Mouse (Mus musculus): ENCODE measurements around the gene Bsn. TPM values are rescaled to one million over a fixed set of nuclear protein-coding genes. Genes with fewer than 3 reads are reported as not detected.
A peak's percentile ranks its signal among the peaks of the same experiment; 100 is the strongest.

The Bsn gene
- polyA plus RNA-seq, 1 experiment from 2014 or later, result 2.5 TPM

DNA sequence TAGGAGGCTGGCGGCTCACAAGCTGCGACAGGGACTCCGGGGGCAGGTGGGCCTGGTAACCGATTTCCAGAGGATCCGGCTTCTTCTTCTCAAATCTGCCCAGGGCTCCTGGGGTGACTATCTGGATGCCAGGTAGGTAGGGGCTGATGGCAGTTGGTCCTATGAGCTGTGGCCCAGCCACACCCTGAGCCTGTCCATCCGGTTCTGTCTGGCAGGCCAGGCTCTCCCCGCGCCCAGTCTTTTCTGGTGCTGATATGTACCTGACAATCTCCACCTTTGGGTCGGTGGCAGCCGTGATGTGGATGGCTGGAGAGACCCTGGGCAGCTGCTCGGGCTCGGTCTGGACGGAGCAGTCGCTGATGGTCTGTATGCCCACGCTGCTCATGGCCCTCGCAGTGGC, 80.0 kb downstream of the Bsn start:
- Histone ChIP-seq H3K9me3 (ENCODE audit: control insufficient read depth, low read length) (no peaks in the 10 kb centered on the region), H3K4me3 (ENCODE audit: low read depth, low read length) (no peak overlapping the region), H3K4me1 (replicated peaks; ENCODE audit: control insufficient read depth, insufficient read depth, low read length) (peaks cover 8% of the 10 kb centered on the region), H3K9ac (ENCODE audit: low read length) (no peak overlapping the region), H3K36me3 (ENCODE audit: control insufficient read depth, insufficient read depth, low read length) (no peaks in the 10 kb centered on the region; the same call in 1 of the 2 replicates), H3K27ac (ENCODE audit: low read depth, low read length) (no peak overlapping the region), H3K27me3 (ENCODE audit: control insufficient read depth, insufficient read depth, low read length) (no peaks in the 10 kb centered on the region), H3K4me2 (ENCODE audit: low read depth, low read length, severe bottlenecking) (no peak overlapping the region)
- no peak for DNase-seq (ENCODE audit: low spot score)
- 90% methylated on average over 16 of the region's 16 CpGs for WGBS
- no peak for ATAC-seq (replicated peaks; ENCODE audit: low FRiP score)

DNA sequence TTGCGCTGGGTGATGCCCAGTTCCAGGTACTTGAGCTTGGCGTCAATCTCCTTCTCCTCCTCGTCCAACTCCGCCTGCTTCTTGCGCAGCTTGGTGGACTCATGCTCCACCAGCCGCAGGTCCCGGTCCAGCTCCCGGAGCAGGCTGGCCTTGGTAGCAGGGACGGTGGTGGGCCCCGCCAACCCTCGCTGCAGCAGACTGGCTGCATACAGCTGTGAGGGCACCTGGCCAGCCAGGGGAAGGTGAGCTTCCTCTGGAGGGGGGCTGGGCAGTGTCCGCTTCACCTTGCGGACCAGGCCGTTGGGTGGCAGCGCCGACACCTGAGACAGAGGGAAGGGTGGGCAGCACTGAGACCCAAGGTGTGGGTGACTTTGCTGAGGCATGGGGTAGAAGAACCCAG, 82.3 kb downstream of the Bsn start:
- ATAC-seq (replicated peaks; ENCODE audit: low FRiP score) (no peak), DNase-seq (ENCODE audit: low spot score) (no peak)
- no peak overlapping the region for H3K9ac ChIP-seq (ENCODE audit: low read length)
- H3K36me3 ChIP-seq (ENCODE audit: control insufficient read depth, insufficient read depth, low read length), result no peaks in the 10 kb centered on the region
- H3K27me3 ChIP-seq (ENCODE audit: control insufficient read depth, insufficient read depth, low read length), result no peaks in the 10 kb centered on the region
- no peak overlapping the region for H3K4me2 ChIP-seq (ENCODE audit: low read depth, low read length, severe bottlenecking)
- H3K27ac ChIP-seq (ENCODE audit: low read depth, low read length), result no peak overlapping the region
- no peaks in the 10 kb centered on the region for H3K9me3 ChIP-seq (ENCODE audit: control insufficient read depth, low read length)
- WGBS, result 95% methylated on average over 16 of the region's 16 CpGs
- peaks cover 16% of the 10 kb centered on the region for H3K4me1 ChIP-seq (replicated peaks; ENCODE audit: control insufficient read depth, insufficient read depth, low read length)
- no peak overlapping the region for H3K4me3 ChIP-seq (ENCODE audit: low read depth, low read length)

DNA sequence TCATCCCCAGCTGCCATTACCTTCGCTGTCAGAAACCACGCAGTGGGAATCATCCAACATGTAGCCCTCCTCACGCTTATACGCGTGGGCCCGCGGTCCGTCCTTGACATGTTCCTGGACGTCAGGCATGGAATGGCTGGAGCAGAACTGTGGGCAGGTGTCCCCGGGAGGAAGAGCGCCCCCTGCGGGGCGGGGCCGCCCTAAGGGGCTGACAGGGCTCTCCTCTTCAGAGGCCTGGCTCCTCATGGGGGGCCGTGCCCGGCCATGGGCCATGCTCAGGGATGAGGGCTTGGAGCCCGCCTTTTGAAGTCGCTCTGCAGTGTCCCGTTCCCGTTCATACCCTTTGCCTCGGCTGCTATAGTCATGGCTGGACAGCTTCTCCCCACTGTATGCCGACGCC, 84.1 kb downstream of the Bsn start:
- no peak overlapping the region for H3K4me3 ChIP-seq (ENCODE audit: low read depth, low read length)
- H3K9ac ChIP-seq (ENCODE audit: low read length), result no peak overlapping the region
- H3K36me3 ChIP-seq (ENCODE audit: control insufficient read depth, insufficient read depth, low read length), result no peaks in the 10 kb centered on the region
- ATAC-seq (replicated peaks; ENCODE audit: low FRiP score) (no peak), DNase-seq (ENCODE audit: low spot score) (no peak)
- no peak overlapping the region for H3K27ac ChIP-seq (ENCODE audit: low read depth, low read length)
- peaks cover 16% of the 10 kb centered on the region for H3K4me1 ChIP-seq (replicated peaks; ENCODE audit: control insufficient read depth, insufficient read depth, low read length)
- no peaks in the 10 kb centered on the region for H3K9me3 ChIP-seq (ENCODE audit: control insufficient read depth, low read length)
- no peak overlapping the region for H3K4me2 ChIP-seq (ENCODE audit: low read depth, low read length, severe bottlenecking)
- H3K27me3 ChIP-seq (ENCODE audit: control insufficient read depth, insufficient read depth, low read length), result no peaks in the 10 kb centered on the region
- WGBS, result 94% methylated on average over 23 of the region's 23 CpGs

DNA sequence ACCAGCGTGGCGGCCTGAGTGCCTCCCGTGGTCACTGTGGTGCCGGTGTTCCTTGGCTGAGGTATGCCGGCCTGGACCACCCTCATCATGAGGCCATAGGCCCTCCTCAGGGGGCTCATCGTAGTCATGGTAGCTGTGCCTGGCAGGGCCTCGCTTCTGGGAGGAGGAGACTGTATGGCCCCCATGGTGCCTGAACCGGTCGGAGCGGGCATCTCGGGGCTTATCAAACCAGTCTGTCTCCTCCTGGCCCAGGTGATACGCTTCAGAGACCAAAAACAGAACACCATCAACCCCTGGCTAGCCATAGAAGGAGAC, 84.7 kb downstream of the Bsn start:
- no peak overlapping the region for H3K4me3 ChIP-seq (ENCODE audit: low read depth, low read length)
- H3K9ac ChIP-seq (ENCODE audit: low read length), result no peak overlapping the region
- no peaks in the 10 kb centered on the region for H3K36me3 ChIP-seq (ENCODE audit: control insufficient read depth, insufficient read depth, low read length)
- H3K27ac ChIP-seq (ENCODE audit: low read depth, low read length), result no peak overlapping the region
- H3K4me1 ChIP-seq (replicated peaks; ENCODE audit: control insufficient read depth, insufficient read depth, low read length), result peaks cover 11% of the 10 kb centered on the region
- WGBS, result 77% methylated on average over 12 of the region's 12 CpGs
- ATAC-seq (replicated peaks; ENCODE audit: low FRiP score), result no peak
- no peaks in the 10 kb centered on the region for H3K27me3 ChIP-seq (ENCODE audit: control insufficient read depth, insufficient read depth, low read length)
- no peaks in the 10 kb centered on the region for H3K9me3 ChIP-seq (ENCODE audit: control insufficient read depth, low read length)
- H3K4me2 ChIP-seq (ENCODE audit: low read depth, low read length, severe bottlenecking), result no peak overlapping the region
- DNase-seq (ENCODE audit: low spot score), result no peak

DNA sequence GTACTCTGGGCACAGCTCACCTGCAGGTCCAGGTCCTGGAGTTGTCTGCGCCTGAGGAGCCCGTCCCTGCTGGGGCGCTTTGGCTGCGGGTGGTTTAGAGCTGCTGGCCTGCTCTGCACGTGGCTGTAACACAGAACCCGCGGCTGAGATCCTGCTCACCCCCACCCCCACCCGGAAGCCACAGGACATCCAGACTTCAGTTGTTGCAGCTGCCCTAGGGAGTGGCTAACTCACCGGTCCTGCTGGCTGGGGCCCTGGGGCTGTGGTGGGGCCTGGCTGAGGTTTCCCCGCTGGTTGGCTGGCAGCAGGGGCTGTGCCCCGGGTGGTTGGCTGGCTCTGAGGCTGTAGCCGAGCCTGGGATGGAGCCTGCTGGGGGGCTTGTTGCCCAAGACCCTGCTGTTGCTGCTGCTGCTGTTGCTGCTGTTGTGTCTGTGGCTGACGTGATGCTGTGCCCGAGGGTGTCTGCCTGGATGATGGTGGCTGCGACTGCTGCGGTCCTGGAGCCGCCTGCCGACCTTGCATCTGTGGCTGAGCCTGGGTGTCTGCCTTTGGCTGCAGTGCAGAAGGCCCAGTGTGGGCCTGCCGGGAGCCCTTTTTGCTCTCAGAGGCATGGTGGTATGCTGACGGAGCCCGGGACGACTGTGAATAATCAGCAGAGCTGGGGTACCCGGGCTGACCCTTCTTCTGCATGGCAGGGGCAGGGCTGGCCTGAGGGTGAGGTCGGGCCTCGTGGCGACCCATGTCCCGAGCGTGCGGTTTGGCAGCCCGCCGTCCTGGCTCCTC, 85.2 kb downstream of the Bsn start:
- no peaks in the 10 kb centered on the region for H3K36me3 ChIP-seq (ENCODE audit: control insufficient read depth, insufficient read depth, low read length)
- H3K4me2 ChIP-seq (ENCODE audit: low read depth, low read length, severe bottlenecking), result peak overlapping the region; percentile 11; the same call in 1 of the 2 replicates
- no peaks in the 10 kb centered on the region for H3K9me3 ChIP-seq (ENCODE audit: control insufficient read depth, low read length)
- peaks cover 11% of the 10 kb centered on the region for H3K4me1 ChIP-seq (replicated peaks; ENCODE audit: control insufficient read depth, insufficient read depth, low read length)
- H3K4me3 ChIP-seq (ENCODE audit: low read depth, low read length), result no peak overlapping the region
- H3K9ac ChIP-seq (ENCODE audit: low read length), result peak overlapping the region; percentile 39
- H3K27me3 ChIP-seq (ENCODE audit: control insufficient read depth, insufficient read depth, low read length), result no peaks in the 10 kb centered on the region
- no peak overlapping the region for H3K27ac ChIP-seq (ENCODE audit: low read depth, low read length)
- 36% methylated on average over 30 of the region's 31 CpGs for WGBS
- DNase-seq (ENCODE audit: low spot score), result no peak
- 0 out of 2 replicates have a peak, but pooled peaks have one; percentile 44 for ATAC-seq (replicated peaks; ENCODE audit: low FRiP score)

DNA sequence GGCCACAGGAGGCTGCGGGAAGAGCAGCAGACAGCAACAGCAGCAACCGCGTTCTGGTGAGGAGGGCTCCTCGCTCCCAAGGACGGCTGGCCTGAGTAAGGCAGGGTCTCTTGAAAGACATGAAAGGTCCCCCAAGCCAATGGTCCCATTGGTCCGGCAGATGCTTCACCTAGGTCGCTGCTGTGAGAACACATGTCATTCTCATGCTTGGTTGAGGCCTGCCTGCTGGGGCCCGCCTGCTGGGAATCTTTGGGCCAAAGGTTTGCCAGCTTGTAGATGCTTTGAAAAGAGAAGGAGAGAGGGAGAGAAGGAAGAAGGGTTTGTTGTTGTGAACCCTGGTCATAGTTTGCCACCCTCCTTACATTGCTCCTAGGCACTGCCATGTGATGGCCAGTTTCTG, 90.6 kb downstream of the Bsn start:
- no peak overlapping the region for H3K27ac ChIP-seq (ENCODE audit: low read depth, low read length)

DNA sequence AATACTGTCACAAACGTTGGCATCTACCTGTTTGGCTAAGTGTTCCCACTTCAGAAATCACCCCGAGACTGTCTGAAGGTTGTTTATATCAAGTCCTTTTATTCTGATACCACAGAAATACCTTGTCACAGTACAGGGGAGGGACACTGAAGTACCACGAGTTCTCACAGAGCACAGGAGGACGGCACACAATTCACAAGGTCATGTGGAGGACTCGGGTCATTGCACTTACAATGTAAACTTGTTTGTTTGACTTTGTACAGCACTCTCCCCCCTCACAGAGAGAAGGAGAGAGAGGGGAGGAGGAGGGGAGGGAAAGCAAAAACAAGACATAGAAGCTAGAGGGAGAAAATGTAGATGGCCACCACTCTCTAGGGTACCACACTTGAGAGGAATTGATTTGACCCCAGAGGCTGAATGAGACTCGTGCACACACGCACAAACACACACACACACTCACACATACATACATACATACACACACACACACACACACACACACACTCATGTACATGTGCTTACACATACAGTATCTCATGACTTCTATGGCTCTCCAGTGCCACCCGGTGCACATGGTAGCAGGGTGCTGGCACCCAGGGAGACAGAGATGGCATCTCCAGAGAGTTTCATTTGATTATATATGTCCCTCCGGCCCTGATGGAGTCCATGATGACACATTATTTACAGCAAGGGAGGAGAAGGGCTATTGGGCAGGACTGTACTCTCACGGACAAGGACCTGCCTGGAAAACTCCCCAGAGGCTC, 94.1 kb downstream of the Bsn start:
- no peak for DNase-seq (ENCODE audit: low spot score)

More for the DNA sequence above, 90.6 kb downstream of the Bsn start:
- Histone ChIP-seq H3K4me3 (ENCODE audit: low read depth, low read length) (no peak overlapping the region), H3K36me3 (ENCODE audit: control insufficient read depth, insufficient read depth, low read length) (no peaks in the 10 kb centered on the region), H3K4me2 (ENCODE audit: low read depth, low read length, severe bottlenecking) (no peak overlapping the region), H3K9me3 (ENCODE audit: control insufficient read depth, low read length) (no peaks in the 10 kb centered on the region), H3K4me1 (replicated peaks; ENCODE audit: control insufficient read depth, insufficient read depth, low read length) (peaks cover 9% of the 10 kb centered on the region; the same call in 1 of the 2 replicates), H3K9ac (ENCODE audit: low read length) (no peak overlapping the region), H3K27me3 (ENCODE audit: control insufficient read depth, insufficient read depth, low read length) (no peaks in the 10 kb centered on the region)
- WGBS, result 84% methylated on average over 8 of the region's 8 CpGs
- ATAC-seq (replicated peaks; ENCODE audit: low FRiP score) (no peak), DNase-seq (ENCODE audit: low spot score) (no peak)

DNA sequence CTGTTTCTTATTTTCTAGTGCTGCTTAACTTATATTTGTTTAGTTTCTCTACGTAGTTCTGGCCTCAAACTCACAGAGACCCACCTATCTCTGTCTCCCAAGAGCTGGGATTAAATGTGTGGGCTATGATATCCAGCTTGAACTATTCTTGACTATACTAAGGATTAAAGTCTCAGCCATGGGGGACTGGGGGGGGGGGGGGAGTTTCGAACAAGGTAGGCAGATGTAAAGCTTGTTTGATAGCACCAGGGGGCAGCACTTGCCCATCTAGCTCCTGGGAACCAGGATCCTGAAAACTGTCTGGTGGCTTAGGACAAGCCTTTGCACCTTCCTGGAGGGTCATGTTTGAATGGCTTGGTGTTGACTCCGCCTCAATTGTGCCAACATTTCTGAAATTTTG, 94.7 kb downstream of the Bsn start:
- H3K27ac ChIP-seq (ENCODE audit: low read depth, low read length), result peak overlapping the region; percentile 46; the same call in 1 of the 2 replicates

More for the DNA sequence above, 94.1 kb downstream of the Bsn start:
- WGBS, result 64% methylated on average over 10 of the region's 10 CpGs
- H3K4me3 ChIP-seq (ENCODE audit: low read depth, low read length), result no peak overlapping the region
- H3K9me3 ChIP-seq (ENCODE audit: control insufficient read depth, low read length), result no peaks in the 10 kb centered on the region
- ATAC-seq (replicated peaks; ENCODE audit: low FRiP score), result no peak
- no peaks in the 10 kb centered on the region for H3K27me3 ChIP-seq (ENCODE audit: control insufficient read depth, insufficient read depth, low read length)
- no peak overlapping the region for H3K9ac ChIP-seq (ENCODE audit: low read length)
- no peaks in the 10 kb centered on the region for H3K36me3 ChIP-seq (ENCODE audit: control insufficient read depth, insufficient read depth, low read length)
- H3K4me2 ChIP-seq (ENCODE audit: low read depth, low read length, severe bottlenecking), result no peak overlapping the region
- H3K27ac ChIP-seq (ENCODE audit: low read depth, low read length), result no peak overlapping the region
- H3K4me1 ChIP-seq (replicated peaks; ENCODE audit: control insufficient read depth, insufficient read depth, low read length), result peaks cover 8% of the 10 kb centered on the region; the same call in 1 of the 2 replicates

More for the DNA sequence above, 94.7 kb downstream of the Bsn start:
- Histone ChIP-seq H3K9me3 (ENCODE audit: control insufficient read depth, low read length) (no peaks in the 10 kb centered on the region), H3K4me3 (ENCODE audit: low read depth, low read length) (peak overlapping the region; percentile 80; the same call in 1 of the 2 replicates), H3K4me2 (ENCODE audit: low read depth, low read length, severe bottlenecking) (peak overlapping the region; percentile 90), H3K4me1 (replicated peaks; ENCODE audit: control insufficient read depth, insufficient read depth, low read length) (peaks cover 8% of the 10 kb centered on the region; the same call in 1 of the 2 replicates), H3K36me3 (ENCODE audit: control insufficient read depth, insufficient read depth, low read length) (no peaks in the 10 kb centered on the region), H3K27me3 (ENCODE audit: control insufficient read depth, insufficient read depth, low read length) (no peaks in the 10 kb centered on the region), H3K9ac (ENCODE audit: low read length) (no peak overlapping the region; the same call in 1 of the 2 replicates)
- no peak for ATAC-seq (replicated peaks; ENCODE audit: low FRiP score)
- peak; percentile 81 for DNase-seq (ENCODE audit: low spot score)
- 11% methylated on average over 3 of the region's 3 CpGs for WGBS
